Mouse (Mus musculus) C2C12 (cell line): ENCODE data around the gene Usp33. TPM values are rescaled to one million over a fixed set of nuclear protein-coding genes. Genes with fewer than 3 reads are reported as not detected.

ENCODE experiments used
- H3K27me3 ChIP-seq: one replicate; pipeline ENCODE4 v1.6.1; 2011; ENCODE audit not compliant: control insufficient read depth, insufficient read depth, insufficient read length
- H3K36me3 ChIP-seq: one replicate; pipeline ENCODE4 v1.6.1; 2011; ENCODE audit not compliant: control insufficient read depth, insufficient read depth
- H3K4me3 ChIP-seq: one replicate; pipeline ENCODE4 v1.5.1; 2011; ENCODE audit warnings: mild to moderate bottlenecking, control low read depth; ENCODE audit not compliant: poor library complexity, insufficient read depth, severe bottlenecking
- H3K79me2 ChIP-seq: one replicate; pipeline ENCODE4 v1.6.1; 2011; ENCODE audit not compliant: control insufficient read depth, insufficient read depth
- H3K79me3 ChIP-seq: one replicate; pipeline ENCODE4 v1.6.1; 2011; ENCODE audit warnings: low read depth, control low read depth
- H3ac ChIP-seq: one replicate; pipeline ENCODE3; 2011; ENCODE audit warnings: low read depth; ENCODE audit not compliant: control insufficient read depth, insufficient read length
- CEBPB ChIP-seq: IDR thresholded peaks from one replicate; pipeline ENCODE4 v1.6.1; 2011; ENCODE audit warnings: low read depth, mild to moderate bottlenecking, control low read depth, moderate library complexity
- CTCF ChIP-seq: IDR thresholded peaks from one replicate; pipeline ENCODE4 v1.5.1; 2011; ENCODE audit not compliant: control insufficient read depth, insufficient read depth, insufficient read length
- FOSL1 ChIP-seq: IDR thresholded peaks from one replicate; pipeline ENCODE4 v1.8.0; 2011; ENCODE audit warnings: mild to moderate bottlenecking, low read length; ENCODE audit not compliant: poor library complexity, insufficient read depth, severe bottlenecking
- MAX ChIP-seq: IDR thresholded peaks from one replicate; pipeline ENCODE4 v1.6.1; 2011; ENCODE audit warnings: mild to moderate bottlenecking, control low read depth
- MYOD1 ChIP-seq: IDR thresholded peaks from one replicate; pipeline ENCODE4 v1.6.1; 2011; ENCODE audit warnings: low read depth; ENCODE audit not compliant: control insufficient read depth, insufficient read length
- MYOG ChIP-seq: IDR thresholded peaks from one replicate; pipeline ENCODE4 v1.6.1; 2011; ENCODE audit not compliant: control insufficient read depth, insufficient read length; ENCODE audit errors: extremely low read depth
- USF1 ChIP-seq: IDR thresholded peaks from one replicate; pipeline ENCODE4 v1.6.1; 2011; ENCODE audit warnings: low read depth, mild to moderate bottlenecking, control low read depth, moderate library complexity
- long read RNA-seq, 2 experiments: library from polyadenylated mRNA; unstranded; transcript quantifications; one replicate each; pipeline ENCODE4 v2.0.0; 2019 to 2020
- polyA plus RNA-seq: library from polyadenylated mRNA; unstranded; fragments of >200 nt; fragmentation: generic; extraction: Trizol; gene quantifications from one replicate; pipeline ENCODE4 v1.2.1, GENCODE M21; 2012; ENCODE audit warnings: missing spikeins

Gene Usp33
- 8.4 TPM for polyA plus RNA-seq
- long read RNA-seq, experiment 1, full-length matches to known transcripts, result 8 of 11 reads
- long read RNA-seq, experiment 1, partial matches to known transcripts, result 1 of 11 reads
- long read RNA-seq, experiment 1, other reads (novel, unspliced or antisense), result 2 of 11 reads
- long read RNA-seq, experiment 2, full-length matches to known transcripts, result 160 of 200 reads
- long read RNA-seq, experiment 2, partial matches to known transcripts, result 10 of 200 reads
- long read RNA-seq, experiment 2, other reads (novel, unspliced or antisense), result 30 of 200 reads

DNA sequence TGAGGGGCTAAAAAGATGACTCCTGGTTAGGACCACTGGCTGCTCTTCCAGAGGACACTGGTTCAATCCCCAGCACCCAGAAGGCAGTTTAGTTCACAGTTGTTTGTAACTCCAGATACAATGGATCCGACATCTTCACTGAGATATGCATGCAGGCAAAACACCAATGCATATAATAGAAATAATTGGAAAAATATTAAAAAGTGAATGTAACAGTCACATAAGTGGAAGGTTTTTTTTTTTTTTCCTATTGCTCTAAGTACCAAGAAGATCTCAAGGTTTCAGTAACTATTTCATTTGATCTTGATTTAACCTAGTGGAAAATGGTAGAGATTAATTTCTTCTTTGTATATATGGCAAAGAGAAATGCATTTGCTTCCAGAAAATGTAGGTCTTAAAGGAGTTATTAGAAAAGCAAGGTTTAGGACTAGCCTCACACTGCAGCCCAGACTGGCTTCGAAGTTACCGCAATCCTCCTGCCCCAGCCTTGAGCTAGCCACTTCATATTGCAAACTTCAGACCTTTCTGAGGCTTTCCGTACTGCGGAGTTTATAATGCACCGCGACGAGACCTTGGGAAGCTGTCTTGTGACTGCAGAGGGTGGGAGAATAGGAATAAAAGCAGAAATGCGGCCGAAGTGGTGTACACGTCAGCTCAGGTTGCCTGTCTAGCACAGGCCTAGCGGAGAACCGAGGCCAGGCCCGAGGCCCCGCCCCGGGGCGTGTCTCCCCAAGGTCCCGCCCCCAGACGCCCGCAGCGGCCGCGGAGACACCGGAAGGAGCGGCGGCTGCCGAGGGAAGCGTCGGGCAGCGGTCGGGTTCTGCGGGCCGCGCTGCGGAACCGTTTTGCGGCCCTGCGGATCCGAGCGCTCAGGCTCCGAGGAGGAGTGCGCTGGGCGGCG is at the start of gene Usp33:
Usp33 (plus strand) TSS at position 747 of the 901 bp plus-strand sequence.
- Histone ChIP-seq H3K79me3 (peaks cover 34% of the 10 kb centered on the region), H3K36me3 (peaks cover 8% of the 10 kb centered on the region), H3K4me3 (peak within 1 kb of the TSS; percentile 75), H3K27me3 (no peaks in the 10 kb centered on the region), H3ac (peak within 1 kb of the TSS; percentile 88), H3K79me2 (peaks cover 46% of the 10 kb centered on the region)
- TF ChIP-seq MYOG, result no peak
- TF ChIP-seq FOSL1, result no peak
- no peak for TF ChIP-seq USF1
- no peak for TF ChIP-seq CEBPB
- no peak for TF ChIP-seq MYOD1
- no peak for TF ChIP-seq MAX
- no peak for TF ChIP-seq CTCF

DNA sequence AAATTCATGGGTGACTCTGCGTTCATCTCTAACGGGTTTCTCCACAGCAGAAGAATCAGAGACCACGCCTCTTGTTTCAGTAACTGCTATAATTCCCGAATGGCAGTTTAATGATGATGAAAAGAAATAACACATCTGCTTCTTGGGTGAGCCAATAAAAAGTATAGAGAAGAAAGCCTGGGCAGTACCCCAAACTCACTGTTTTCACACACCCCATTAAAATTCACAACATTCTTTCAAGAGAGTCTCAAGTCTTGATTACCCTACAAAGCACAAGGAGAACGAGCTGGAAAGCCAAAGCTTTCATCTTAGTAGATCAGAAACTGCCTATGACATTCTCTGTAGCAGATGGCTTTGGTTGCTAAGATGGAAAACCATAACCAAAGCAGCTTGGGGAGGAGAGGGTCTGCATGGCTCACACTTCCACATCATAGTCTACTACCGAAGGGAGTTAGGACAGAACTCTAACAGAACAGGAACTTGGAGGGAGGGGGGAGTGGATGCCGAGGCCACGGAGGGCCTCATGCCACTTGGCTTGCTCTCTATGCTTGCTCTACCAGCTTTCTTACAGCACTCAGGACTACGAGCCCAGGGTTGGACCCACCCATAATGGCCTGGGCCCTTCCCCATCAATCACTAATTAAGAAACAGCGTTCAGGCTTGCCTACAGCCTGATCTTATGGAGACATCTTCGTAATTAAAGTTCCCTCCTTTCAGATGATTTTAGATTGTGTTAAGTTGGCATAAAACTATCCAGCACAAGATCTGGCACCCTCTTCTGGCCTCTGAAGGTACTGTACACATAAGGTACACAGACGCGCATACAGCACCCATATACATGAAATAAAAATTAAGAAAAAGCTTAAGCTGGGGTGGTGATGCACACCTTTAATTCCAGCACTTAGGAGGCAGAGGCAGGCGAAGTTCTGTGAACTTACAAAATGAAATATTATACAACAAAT is 45.6 kb upstream of the Usp33 start:
- no peak for TF ChIP-seq MYOG
- no peak for TF ChIP-seq USF1
- no peak for TF ChIP-seq CTCF
- no peak for TF ChIP-seq MYOD1
- TF ChIP-seq FOSL1, result no peak
- no peak for TF ChIP-seq CEBPB
- no peak for TF ChIP-seq MAX
- H3K4me3 ChIP-seq, result no peak overlapping the region
- no peaks in the 10 kb centered on the region for H3K27me3 ChIP-seq
- no peaks in the 10 kb centered on the region for H3K79me3 ChIP-seq
- H3K79me2 ChIP-seq, result no peaks in the 10 kb centered on the region
- no peaks in the 10 kb centered on the region for H3K36me3 ChIP-seq
- H3ac ChIP-seq, result no peak overlapping the region

DNA sequence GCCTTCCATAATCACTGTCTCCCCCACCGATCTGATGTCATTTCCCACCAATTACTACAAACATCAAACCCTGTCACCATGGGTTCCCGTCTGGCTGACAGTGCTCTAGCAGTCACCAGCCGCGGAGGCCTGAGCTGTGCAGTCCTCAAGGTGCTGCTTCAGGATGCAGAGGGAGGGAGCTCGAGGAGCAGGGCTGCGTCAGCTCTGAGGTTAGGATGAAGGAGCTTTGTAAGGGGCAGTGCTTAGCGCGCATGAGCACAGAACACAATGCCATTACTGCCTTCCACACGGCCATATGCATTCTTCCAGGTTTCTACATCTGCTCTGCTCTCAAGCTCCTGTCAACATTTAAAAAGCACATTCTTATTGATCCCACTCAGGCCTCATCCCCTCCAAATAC is 43.3 kb upstream of the Usp33 start:
- Histone ChIP-seq H3K79me2 (no peaks in the 10 kb centered on the region), H3K4me3 (no peak overlapping the region), H3K79me3 (no peaks in the 10 kb centered on the region), H3K27me3 (no peaks in the 10 kb centered on the region), H3ac (no peak overlapping the region), H3K36me3 (no peaks in the 10 kb centered on the region)
- TF ChIP-seq CEBPB, result no peak
- no peak for TF ChIP-seq MAX
- no peak for TF ChIP-seq USF1
- TF ChIP-seq MYOG, result no peak
- TF ChIP-seq FOSL1, result no peak
- TF ChIP-seq MYOD1, result no peak
- no peak for TF ChIP-seq CTCF

DNA sequence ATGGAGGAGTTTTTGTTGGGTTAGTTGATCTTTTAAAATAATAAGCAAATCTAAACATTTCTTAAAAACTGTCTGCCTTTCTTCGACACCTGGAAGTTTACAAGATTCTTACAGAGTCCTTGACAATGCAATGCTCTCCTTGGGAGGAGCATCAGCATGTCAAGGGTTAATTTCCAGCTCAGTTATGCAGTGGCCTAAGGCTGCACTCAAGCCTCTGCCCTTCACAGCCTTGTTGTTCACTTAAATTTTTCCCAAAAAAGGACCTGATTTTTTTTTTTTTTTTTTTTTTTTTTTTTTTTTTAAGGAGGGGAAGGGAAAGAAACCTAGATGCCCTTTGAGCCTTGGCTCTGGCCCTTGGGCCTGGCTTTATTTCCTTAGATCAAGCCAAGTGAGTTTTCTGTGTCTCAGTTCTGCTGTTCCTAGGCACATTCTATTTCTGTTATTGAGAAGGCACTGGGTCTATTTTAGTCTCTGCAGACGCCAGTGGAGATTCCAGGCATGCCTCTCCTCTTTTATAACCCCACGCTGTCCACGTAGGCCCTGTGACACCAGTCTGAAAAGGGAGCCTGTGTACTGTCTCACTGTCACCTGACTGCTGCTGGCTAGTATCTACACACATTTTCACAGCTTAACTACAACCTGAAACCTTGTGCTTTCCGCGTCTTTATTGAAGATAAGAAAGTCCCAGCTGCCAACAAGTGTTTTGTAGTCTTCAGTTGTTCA is 42.0 kb upstream of the Usp33 start:
- Histone ChIP-seq H3ac (no peak overlapping the region), H3K27me3 (no peaks in the 10 kb centered on the region)

DNA sequence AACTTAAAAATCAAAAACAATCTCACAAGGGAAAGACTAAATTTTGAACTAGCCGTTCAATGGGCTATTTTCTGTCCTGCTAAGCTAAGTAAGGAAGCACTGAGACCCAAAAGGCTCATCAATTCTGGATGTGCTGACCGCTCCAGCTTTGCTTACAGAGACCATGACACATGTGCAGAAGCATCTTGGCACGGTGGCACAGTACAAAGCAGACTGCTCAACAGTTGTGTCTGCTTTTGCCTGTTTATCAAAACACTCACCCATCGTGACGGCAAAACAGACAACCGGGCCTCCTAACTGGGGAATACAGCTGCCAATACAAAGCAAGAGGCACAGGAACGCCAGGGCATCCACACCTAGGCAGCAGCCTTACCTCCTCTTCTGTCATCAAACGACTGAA is 41.2 kb upstream of the Usp33 start:
- Histone ChIP-seq H3K4me3 (no peak overlapping the region), H3K27me3 (no peaks in the 10 kb centered on the region), H3K36me3 (no peaks in the 10 kb centered on the region), H3K79me3 (no peaks in the 10 kb centered on the region), H3ac (no peak overlapping the region), H3K79me2 (no peaks in the 10 kb centered on the region)
- TF ChIP-seq USF1, result no peak
- no peak for TF ChIP-seq CTCF
- no peak for TF ChIP-seq CEBPB
- TF ChIP-seq MYOG, result no peak
- no peak for TF ChIP-seq FOSL1

More for the DNA sequence above, 42.0 kb upstream of the Usp33 start:
- no peak overlapping the region for H3K4me3 ChIP-seq
- no peaks in the 10 kb centered on the region for H3K79me2 ChIP-seq
- H3K36me3 ChIP-seq, result no peaks in the 10 kb centered on the region
- H3K79me3 ChIP-seq, result no peaks in the 10 kb centered on the region
- TF ChIP-seq MYOD1 (no peak), CTCF (no peak), FOSL1 (no peak), MYOG (no peak)
